Mouse (Mus musculus) c-Kit-positive CD71-negative TER-119-negative erythroid progenitor cells, embryonic 14.5 days (primary cell): ENCODE data around the gene Tln2.

Experiments used
- DNase-seq: peaks from one replicate; pipeline ENCODE4 v3.0.0-alpha.2; 2013; ENCODE audit warnings: low read depth

Gene Tln2

DNA sequence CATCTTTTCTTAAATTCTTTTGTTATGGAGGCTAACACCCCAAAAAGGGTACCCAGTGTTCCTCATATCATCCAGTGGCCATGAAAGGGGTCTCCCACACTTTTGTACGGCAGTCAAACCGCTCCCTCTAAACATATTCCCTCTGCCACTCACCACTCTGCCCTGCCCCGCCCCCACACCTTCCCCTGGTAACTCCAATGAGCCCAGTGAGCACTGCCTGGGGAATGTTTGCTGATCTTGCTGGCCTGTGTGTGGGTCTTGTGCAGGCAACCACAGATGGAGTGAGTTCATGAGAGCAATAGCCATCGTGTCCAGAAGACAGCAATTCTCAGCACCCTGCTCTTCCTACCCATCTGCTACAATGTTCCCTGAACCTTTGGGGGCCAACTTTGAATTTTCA is 354.3 kb downstream of the Tln2 start:
- DNase-seq, result no peak

DNA sequence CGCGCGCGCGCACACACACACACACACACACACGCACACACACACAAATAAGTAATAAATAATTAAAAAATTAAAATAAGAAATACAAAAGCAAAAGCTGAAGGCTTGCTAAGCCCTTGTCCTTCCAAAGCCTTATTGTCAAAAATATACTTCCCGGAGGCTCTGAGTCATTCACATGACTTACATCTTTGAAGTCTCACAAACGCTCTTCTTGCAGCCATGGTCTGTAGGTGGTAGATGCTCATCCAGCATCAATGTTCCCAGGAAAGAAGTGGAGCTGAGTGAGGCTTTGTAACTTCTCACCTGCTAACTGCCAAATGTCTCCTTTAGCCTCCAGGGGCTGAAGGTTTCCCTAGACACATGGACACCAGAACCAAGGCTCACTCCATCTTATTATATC is 362.9 kb downstream of the Tln2 start:
- no peak for DNase-seq

DNA sequence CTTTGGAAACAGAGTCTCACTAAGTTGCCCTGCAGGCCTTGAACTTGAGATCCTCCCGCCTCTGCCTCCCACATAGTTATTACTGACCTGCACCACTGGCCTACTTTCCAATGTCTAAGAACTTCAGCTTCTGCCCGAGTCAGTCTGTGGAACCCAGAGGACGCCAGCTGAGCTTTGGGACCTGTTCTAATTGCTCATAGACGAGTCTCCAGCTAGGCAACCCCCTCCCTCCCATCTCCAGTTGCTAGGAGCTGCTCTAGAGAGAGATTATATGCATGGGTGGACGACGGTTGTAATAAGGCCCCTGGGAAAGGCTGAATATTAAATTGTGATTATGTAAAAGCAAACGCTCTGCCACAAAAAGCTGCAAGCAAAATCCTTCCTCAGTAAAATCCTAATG is 364.2 kb downstream of the Tln2 start:
- DNase-seq, result no peak

DNA sequence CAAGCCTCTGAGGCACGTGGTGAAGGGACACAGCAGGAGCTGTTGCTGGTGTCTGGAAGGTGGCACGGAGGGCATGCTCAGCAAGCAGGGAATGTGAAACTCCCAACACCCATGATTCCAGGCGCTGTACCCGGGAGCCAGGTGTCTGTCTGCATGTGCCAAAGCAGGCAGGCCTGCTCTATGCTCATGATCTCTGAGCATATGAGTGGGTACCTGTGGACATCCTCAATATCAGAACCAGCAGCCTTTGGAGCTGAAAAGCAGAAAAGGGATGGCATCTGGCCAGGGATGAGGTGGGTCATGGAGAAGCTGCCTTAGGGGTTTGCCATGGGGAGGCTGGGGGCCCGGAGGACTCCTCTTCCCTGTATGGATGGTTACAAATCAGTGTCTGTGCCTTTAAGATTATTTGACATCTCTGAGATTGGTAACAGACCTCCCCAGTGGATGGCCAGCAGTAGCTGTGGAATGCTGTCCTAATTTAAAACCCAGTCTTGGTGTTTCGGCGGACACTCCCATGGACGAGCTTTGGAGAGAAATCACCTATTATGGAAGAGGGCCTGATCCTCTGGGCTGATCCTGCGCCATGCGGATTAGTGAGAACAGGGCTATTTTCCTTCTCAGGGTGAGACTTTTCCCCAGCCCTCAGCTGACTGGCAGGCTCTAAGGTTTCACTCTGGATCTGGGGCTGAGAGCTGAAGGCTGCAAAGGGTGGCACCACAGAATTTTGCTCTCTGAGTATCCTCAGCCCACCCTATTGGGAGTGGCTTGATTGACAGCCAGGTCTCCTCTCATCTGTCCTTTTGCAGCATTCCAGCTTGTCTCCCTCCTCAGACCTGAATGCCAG is 367.8 kb downstream of the Tln2 start:
- DNase-seq, result no peak

DNA sequence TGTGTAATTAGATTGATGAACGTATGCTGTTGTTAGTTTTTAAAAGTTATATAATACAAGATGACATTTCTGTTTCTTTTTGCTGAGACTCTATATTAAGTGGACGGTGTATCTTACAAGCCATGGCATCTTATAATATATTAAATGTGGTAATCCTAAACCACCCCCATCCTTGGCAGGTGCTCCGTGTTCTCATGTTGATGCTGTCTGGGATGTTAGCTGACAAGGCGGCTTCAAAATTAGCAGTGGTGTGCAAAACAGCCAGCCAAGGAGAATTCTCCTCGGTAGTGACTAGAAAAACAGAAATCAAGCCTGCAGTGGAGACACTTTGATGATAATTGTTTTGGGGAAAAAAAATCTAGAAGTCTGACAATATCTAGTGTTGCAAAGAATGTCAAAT is 371.8 kb downstream of the Tln2 start:
- no peak for DNase-seq

DNA sequence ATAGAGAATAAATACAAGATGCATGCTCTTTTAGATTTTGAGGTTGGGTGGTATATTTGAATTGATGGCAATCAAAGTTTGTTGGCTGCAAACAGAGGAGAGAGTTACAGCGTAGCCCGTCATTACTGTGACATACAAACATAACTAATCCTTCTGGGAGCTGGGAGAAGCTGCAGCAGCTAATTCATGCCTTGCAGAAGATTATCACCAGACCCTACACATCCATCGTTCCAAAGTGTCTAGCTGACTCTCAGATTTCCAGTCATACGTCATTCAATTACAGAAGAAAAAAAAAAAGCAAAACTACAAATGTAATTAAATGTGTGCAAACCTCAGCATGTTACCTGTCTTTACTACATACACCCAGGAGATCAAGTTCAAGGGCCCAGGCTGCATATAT is 372.3 kb downstream of the Tln2 start:
- no peak for DNase-seq

DNA sequence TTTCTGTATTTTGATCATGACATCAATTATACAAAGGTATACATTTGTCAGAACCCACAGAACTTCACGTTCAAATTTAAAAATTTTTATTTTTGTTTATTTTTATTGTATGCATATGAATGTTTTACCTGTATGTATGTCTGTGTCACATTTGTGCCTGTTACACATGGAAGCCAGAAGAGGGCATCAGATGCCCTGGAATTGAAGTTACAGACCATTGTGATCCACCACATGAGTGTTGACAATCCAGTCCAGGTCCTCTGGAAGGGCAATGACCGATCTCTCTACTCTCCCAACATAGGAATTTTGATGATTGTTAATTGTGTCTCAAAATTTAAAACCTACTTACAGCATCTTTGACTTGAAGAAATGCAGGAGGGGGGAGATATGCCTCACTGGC is 374.9 kb downstream of the Tln2 start:
- no peak for DNase-seq

DNA sequence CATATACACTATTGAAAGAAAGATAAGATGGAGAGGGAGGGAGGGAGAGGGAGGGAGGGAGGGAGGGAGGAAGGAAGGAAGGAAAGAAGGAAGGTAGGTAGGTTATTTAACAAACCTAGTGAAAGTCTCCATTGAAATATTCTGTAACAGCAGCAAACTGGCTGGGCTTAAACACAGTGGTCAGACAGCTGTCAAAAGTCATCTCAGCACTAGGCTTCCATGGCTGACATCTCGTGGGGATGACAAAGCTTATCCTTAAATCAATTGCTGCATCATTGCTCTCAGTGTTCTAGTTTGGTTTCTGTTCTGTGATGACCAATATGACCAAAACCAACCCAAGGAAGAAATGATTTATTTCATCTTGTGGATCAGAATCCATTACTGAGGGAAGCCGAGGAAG is 376.0 kb downstream of the Tln2 start:
- DNase-seq, result no peak

DNA sequence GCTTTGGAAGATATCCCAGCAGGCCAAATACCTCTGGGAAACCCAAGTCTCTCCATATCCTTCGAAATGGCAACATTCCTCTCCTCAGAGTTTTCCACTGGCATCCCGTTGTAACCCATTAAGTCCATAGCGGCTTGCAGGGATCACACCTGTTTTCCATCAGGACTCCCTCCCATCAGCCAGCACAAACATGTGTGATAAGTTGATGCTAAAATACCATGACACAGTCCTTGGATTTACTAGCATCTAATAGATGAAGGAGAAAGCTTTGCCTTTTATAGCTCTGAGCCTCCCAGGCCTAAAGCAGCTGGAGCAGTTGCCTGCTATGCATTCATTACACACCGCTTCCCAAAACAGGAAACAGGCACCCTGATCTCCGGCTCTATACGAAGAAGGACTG is 377.5 kb downstream of the Tln2 start:
- DNase-seq, result no peak

DNA sequence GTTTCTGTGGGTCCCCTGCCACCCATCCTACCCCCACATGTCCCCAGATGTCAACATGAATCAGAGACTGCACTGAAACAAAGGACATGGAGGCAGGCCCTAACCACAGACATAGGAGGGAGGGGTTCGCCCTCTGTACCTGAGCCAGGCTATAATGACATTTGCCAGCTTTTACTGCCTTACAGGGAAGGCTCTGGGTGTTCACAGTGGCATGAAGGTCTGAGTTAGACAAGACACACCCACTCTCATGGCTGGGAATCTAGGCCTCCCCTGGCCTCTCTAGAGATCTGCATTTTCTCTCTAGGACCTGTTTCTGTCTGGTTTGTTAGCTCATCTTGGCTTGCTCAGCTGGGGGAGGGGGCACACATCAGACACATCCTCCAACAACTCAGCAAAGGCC is 380.8 kb downstream of the Tln2 start:
- no peak for DNase-seq

DNA sequence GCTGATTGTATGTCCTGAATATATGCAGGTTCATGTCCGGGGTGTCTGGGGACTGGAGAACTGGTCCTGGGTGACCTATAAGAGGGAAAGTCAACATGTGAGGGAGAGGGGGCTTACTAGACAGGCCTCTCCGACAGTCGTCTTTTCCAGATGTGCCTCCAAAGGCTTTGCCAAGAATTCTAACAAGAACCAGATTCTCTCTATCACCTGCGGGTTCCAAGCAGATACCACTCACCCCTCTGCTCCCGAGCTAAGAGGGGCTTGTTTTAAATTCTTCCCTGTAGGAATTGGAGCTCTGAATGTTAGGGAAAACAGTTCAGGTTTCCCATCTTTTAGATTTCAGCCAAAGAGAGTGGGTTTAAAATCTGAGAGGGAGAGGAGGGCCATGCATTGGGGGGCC is 381.3 kb downstream of the Tln2 start:
- no peak for DNase-seq

DNA sequence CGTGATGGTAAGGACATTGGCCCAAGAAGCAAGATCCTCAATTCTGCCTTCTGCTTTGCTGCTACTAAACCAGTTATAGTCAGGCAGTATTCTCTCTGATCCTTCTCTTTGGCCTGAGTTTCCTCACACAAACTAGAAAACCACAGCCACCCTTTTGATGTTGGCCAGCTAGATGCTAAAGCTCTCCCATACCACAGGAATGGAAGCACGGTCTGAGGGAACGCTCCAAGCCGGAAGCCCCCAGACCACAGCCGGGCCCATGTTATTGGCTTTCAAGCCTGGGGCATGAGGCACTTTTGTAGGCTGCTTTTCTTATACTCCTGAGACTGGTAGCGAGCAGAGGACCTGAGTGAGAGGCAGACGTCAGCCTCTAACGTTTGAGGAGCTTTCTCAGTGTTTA is 383.4 kb downstream of the Tln2 start:
- DNase-seq, result no peak

DNA sequence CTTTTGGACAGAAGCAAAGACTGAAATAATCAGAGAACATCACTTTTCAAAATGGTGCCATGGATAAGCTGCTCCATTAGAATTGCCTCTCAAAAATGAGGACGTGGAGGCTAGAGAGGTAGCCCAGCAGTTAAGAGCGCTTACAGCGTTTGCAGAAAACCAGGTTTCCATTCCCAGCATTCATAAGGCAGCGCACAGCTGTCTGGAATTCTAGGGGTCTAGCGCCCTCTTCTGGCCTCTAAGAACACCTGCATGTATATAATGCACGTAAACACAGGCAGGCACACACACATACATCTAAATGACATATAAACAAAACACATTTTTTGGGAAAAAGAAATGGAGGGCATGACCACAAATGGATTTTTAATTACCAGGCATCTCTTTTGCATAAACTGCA is 385.7 kb downstream of the Tln2 start:
- no peak for DNase-seq

DNA sequence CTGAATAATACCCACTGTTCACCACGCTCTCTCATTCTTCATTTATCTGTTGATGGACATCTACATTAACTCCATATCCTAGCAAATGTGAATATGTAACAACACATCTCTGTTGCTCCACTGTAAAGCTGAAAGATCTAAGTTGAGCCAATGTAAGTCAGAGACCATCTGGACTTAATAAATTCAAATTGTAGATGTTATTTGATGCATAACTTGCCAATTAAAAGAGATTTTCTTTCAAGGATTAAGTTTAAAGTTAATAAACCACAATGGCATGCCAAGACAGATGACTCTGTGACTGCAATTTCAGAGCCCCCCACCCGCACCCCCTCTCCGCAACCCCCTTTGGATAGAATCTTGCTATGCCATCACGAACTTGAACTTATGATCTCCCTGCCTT is 386.3 kb downstream of the Tln2 start:
- no peak for DNase-seq

DNA sequence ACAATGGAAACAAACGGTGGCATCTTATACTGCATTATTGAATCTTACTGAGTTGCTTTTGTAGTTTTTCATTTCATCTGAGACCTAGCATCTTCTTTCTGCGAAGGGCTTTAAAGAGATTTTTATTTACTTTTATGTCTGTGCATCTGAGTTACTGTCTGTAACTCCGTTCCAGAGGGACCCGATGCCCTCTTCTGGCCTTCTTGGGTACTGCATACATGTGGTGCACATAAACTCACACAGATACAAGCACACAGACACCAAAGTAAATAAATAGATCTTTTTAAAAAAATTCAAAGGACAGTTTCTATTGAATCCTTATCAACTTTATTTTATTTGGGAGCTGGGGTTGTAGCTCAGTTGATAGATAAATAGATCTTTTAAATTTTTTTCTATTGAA is 388.1 kb downstream of the Tln2 start:
- DNase-seq, result no peak

DNA sequence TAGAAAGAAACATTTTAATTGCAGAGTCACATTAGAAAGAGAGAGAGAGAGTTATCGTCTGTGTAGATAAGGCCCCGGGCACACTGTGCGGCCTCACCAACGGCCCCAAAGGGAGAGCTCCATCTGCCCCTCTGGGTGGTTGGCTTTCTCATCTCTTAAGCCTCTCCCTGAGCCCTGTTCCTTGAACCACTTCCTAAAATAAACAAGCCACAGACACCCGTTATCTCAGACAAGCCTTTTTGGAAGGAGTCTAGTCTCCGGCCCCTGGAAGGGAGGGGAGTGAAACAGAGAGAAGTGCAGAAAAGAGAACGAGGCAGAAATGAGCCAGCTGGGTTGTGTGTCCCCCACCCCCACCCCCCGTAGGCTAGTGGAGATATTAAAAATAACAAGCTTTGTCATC is 388.7 kb downstream of the Tln2 start:
- no peak for DNase-seq

DNA sequence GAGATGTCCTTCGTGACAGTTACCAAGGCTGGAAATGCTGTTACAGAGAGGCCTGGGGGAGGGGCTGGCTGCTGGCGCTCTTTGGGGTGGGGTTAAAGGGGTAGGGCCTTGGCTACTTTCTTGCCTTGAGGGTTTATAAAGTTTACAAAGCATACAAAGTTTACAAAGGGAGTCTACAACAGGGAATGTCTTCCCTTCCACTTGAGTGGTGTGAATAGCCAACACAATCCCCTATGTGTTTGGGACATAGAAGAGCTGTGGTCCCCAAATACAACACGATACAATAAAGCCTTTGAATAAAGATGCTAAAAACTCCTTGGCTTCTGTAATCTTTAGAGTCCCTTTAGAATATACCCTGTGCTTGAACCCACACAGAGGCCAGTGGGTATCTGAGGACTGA is 389.5 kb downstream of the Tln2 start:
- no peak for DNase-seq
